Mouse (Mus musculus): ENCODE results near the gene Hivep3.

Gene Hivep3

DNA sequence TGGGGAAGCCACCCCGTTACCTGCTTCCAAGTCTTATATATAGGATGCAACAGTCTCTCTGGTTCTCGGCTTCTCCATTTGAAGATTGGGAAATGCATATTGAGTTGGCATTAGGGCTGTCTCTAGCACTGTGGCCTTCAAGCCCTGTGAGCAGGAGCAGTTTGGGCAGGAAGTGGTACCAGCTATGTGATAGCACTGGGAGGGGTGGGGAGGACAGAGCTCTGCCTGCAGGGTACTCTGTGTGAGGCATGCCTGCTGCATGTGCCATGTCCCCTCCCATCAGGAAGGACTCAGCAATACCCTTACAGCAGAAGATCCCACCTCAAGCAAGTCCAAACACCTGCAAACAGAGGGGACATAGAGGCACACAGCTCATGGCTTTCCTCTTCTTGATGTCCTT, 142.0 kb downstream of the Hivep3 start:
- DNase-seq: no peak

DNA sequence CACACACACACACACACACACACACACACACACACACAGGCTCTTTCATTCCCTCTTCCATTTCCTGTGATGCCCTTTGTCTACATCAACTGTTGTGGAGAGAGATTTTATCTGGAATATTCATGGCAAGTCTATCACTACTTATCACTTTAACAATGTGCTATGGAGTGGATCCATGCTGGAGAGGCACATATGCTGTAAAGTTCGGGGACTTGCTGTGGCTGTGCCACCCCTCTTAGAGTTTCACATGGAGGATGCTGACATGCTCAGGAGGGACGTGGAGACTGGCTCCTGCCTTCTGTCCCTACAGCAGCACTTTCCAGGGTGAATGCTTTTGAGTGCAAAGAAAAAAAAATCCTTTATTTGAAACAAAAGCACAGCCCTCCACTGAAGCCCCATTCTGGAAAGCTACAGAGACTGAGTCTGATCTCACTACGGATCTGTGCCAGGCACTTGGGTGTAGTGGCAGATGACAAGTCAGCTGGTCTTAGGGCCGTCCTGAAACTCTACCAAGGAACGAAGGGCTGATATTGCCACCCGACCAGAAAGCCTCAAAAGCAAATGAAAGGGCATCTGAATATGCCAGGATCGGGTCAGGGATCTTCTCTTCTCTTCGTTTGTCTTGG, 143.1 kb downstream of the Hivep3 start:
- peak; percentile 67 to 78 for DNase-seq

DNA sequence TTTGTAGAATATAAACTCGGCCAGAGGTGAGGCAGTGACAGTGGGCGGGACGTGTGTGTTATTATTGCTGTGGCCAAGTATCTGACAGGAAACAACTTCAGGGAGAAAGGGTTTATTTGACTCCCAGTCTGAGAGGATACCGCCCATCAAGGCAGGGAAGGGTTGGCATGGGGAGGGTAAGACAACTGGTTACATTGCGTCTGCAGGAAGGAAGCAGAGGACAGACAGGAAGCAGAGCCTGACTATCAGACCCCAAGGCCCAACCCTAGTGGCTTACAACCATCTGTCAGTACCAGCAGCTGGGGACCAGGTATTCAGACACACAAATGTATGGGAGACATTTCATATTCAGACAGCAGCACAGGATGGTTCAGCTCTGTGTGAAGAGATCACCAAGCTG, 144.6 kb downstream of the Hivep3 start:
- DNase-seq: no peak

GRCm38 (mm10) chr4:119879671-119880070, 146.1 kb downstream of the Hivep3 start:
- no peak for DNase-seq

GRCm38 (mm10) chr4:119880270-119880669, 146.7 kb downstream of the Hivep3 start:
- peak in 1 of 2 experiments; percentile 8 for DNase-seq

DNA sequence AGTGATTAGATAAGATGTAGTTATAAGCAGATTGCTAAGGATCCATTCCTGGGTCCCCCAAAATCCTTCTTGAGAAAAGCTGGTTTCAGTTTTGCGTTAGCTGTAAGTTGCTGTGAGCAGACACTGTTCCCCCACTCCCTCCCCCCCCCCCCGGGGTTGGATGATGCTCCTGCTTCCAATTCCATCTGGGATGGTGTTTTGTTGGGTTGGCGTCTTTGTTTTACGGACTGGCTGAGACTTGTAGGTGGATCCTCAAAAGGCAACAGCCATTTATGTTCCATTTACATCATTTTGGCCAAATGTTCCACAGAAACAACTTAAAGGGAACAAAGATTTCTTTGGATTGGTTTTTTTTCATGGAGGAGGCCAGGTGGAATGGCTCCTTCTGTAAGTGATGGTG, 147.7 kb downstream of the Hivep3 start:
- DNase-seq: no peak

GRCm38 (mm10) chr4:119882401-119882800, 148.8 kb downstream of the Hivep3 start:
- DNase-seq: no peak

- no peak for DNase-seq
Observed at GRCm38 (mm10) chr4:119882814-119883213, 149.2 kb downstream of the Hivep3 start.

- DNase-seq: no peak
Observed at GRCm38 (mm10) chr4:119886621-119887020, 153.0 kb downstream of the Hivep3 start.

GRCm38 (mm10) chr4:119887523-119888177, 154.1 kb downstream of the Hivep3 start:
- DNase-seq: no peak

GRCm38 (mm10) chr4:119889760-119890159, 156.2 kb downstream of the Hivep3 start:
- DNase-seq: no peak

DNA sequence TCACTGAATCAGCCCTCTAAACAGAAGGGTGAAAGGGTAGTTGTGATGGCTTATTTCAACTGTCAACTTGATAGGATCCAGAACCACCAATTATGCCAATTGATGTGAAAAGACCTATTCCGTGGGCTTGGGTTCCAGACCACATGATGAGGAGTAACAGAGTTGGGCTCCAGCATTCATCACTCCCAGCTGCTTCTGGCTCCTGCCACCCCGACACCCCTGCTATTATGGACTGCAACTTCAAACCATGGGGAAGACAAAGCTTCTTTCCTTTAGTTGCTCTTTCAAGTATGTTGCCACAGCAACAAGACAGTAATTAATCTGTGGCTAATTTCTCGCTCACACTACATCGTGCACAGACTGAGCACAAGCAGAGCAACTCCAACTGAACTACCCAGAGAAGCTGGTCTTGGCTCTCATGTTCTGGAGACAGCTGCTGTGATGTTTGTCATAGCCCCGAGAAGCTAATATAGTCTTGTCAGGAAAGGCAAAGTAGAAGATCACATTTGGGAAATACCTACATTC, 159.7 kb downstream of the Hivep3 start:
- no peak for DNase-seq

GRCm38 (mm10) chr4:119894797-119895458, 161.3 kb downstream of the Hivep3 start:
- no peak for DNase-seq

GRCm38 (mm10) chr4:119895504-119895903, 161.9 kb downstream of the Hivep3 start:
- no peak for DNase-seq

GRCm38 (mm10) chr4:119896572-119896971, 163.0 kb downstream of the Hivep3 start:
- no peak for DNase-seq

DNA sequence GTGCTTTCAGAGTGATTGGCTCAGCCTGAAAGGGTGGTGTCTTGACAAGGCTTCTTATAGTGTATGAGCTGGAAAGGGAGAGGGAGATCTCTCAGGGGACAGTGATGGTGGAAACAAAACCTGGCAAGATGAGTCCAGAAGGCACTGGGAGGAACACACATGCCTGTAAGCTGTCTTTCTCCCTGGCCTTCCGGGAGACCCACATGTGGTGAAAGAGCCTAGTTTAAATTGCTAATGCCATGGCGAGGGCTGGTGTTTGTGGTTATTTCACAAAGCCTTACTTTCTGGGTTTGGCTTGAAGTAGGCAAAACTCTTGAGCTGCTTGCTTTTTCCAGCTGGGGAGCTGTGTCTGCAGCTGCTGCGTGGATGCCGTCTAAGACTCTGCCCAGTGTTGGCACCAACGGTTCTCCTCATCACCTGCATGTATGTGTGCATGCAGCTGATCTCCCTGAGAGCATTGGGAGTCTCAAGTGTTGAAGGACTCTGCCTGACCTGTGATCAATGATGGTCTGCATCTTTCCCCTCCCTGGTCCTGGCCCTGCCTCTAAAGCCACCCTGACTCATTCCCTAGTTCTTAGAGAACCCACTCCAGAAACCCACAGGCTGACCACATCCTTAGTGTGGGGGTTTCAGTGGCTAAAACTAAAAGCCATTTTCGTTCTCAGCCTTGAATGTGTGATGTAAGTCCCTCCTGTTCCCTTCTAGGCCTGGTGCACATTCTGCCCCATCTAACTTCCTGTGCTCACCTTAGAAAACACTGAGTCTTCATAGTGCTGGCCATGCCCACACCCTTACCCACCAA, 163.7 kb downstream of the Hivep3 start:
- no peak for DNase-seq

DNA sequence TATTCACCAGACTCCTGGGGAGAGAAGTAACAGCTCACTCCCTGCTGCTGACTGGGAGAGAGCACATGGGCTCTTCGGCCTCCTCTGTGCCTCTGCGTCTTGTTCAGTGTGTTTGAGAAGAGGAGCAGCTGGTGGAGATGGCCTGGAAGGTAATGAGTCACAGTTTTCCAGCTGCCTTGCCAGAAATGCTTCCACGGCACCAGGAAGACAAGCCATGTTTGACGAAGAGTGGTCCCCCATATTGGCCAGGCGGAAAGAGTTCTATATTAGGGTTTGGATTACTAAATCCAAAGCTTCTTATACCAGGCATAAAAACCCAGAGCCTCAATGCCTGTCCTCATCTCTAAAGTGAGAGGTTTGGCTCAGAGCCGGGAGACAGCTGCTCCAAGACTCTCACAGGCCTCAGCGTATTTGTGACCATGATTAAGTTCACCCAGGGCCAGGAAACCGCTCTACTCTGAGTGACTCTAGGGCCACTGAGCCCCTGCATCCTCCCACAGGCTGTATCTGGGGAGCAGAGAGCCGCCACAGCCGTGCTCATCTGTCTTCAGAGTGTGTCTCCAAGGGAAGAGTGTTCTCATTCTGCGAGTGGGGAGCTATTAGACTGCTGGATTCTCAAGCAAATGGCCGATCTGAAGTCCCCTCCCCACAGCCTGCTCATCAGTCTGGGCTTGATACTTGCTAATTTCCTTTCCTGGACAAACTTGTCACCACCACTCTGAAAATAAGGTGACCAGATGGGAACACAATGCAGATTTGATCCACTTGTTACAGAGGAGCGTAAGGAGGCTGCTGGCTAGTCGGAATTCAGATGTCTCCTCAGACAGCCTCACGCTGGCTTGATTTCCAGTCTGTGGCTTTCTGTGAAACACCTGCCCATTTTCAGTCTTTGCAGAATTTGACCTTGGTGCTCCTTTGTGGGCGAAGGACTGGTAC, 168.2 kb downstream of the Hivep3 start:
- peak; percentile 65 to 69 for DNase-seq

- peak in 1 of 2 experiments; percentile 65 for DNase-seq
Observed at GRCm38 (mm10) chr4:119903328-119903727, 169.7 kb downstream of the Hivep3 start.

GRCm38 (mm10) chr4:119903806-119904205, 170.2 kb downstream of the Hivep3 start:
- DNase-seq: no peak

- DNase-seq: no peak
Observed at GRCm38 (mm10) chr4:119904296-119904695, 170.7 kb downstream of the Hivep3 start.

GRCm38 (mm10) chr4:119907106-119907505, 173.5 kb downstream of the Hivep3 start:
- DNase-seq: peak in 1 of 2 experiments; percentile 3

Data from cerebellum, postnatal 25 days (tissue).